Mouse (Mus musculus) MN1 (cell line): ENCODE results near the gene Jakmip3.

ENCODE experiments used
- DNase-seq: peaks from one replicate; pipeline ENCODE4 v3.0.0-alpha.2; 2016; ENCODE audit warnings: low spot score

Jakmip3 gene

DNA sequence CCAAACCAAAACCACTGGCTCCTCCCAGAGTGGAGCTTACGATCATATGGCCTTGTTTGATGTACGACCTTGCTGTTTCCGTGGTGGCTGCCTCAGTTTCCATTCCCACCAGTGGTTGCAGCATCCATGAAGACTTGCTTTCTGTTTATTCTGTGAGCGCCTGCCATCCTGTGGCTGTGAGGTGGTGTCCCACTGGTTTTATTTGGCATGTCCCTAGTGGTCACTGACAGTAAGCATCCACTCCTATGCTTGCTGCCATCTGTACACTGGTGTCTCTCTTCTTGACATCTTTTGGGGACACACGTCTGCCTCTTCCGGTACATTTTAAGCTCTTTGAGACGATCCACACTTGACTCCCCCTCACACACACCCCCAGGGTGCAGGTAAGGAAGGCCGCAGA, 7.2 kb downstream of the Jakmip3 start:
- DNase-seq = no peak

DNA sequence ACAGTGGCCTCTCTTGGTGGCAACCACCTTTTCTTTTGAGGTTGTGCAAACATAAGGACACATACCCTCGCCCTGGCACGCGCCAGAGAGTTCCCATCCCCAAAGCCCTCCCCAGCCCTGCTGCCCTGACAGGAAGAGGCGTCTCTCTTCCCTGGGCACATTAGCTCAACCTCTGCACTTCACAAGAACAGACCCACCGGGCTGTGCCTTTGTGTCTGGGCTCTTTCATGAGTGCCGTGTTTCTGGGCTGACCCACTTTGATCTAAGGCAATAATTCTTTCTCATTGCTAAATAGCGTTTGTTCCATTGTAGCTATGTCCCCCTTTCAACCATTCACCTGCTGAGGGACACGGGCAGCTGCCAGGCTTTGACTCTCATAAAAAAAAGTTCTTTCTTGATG, 7.8 kb downstream of the Jakmip3 start:
- DNase-seq = no peak

DNA sequence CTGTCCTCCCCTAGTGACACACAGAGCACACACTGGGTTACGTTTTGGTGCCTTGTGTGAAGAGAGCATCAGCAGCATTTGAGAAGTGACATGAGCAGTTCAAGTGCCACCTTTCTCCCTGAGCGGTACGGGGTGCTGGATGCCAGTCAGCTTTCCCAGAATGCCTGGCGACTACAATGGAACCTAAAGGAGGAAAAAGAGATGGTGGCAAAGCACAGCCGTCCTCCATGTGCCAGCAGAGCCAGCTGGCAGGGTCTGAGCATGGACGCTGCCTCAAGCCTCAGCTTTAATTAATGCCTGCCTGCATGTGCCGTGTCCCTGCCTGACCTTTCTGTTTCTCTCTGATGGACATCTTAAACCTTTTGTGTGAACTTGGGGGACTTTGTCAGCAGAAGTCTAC, 15.3 kb downstream of the Jakmip3 start:
- DNase-seq = no peak

DNA sequence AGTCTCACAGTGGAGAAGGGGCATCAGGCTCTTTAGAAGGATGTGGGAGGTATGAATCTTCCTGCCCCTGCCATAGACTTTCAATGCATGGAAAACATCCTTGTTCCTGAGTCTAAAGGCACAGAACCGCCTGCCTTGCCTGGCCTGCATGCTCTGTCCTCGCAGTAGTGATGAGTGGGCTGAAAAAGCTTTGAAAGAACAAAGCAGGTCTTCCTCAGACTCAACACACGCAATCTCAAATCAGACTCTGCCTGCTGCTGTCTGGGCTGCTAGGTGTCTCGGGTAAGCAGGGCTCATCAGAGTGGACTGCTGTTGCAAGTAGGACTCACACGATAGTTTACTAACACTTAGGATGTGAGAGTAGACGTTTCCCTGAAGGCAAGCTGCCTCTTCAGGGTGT, 16.6 kb downstream of the Jakmip3 start:
- no peak for DNase-seq

DNA sequence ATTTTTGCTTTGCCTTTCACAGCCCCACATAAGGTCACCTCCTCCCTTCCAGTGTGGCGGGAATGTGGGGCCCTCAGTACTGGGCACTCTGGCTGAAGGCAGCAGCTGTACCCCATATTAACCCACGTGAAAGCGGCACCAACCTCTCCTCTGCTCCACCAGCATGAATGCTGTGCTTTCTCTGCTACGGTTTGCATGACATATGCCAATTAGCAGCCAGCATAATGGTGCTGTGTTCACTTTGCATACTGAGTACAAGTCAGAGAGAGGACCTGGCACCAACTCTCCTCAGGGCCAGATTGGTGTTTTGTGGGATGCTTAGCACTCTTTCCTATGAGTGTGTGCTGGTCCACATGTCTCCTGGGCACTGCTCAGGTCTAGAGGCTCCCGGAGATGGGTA, 19.2 kb downstream of the Jakmip3 start:
- no peak for DNase-seq

DNA sequence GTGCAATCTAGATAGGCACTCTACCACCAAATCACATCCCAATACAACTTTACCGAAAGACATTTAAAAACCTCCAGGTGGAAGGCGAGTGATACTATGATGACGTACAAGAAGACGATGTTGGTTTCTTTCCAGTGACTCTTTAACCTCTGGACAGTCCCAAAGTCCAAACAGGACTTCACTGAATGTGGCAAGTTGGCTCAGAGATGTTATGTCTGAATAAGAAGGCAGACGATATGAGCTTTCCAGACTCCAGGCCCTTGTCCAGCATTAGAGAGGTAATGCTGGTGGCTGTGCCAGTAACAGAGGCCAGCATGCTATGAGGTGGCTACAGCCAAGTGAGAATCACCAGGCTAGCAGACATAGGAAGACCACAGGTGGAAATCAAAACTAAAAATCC, 23.2 kb downstream of the Jakmip3 start:
- no peak for DNase-seq

DNA sequence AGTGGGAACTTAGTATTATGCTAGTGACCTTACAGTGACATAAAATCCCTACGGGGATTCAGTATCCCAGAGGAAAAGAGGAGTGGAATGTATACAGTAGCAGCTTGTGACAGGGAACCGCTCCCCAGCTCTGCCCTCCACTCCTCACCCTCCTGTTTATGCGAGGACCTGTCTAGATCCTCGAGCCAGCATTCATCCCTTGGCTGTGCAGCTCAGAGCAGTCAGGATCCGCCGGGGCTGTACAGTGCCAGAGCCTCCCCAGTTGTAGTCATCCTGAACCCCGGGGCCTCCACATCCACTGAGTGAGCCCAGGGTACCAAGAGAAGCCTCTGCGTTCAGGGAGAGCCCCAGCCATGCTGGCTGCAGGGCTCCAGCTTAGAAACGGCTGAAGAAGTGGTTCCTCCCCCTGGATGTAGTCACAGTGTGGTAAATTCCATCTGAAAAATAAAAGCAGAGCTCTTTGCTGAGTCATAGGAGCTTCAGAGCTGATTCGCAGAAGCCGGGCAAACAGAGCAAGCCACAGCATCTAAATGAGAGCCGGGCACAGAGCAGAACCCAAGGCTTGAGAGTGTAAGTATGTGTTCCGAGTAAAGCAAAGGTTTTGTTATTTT, 27.6 kb downstream of the Jakmip3 start:
- DNase-seq = peak; percentile 55

DNA sequence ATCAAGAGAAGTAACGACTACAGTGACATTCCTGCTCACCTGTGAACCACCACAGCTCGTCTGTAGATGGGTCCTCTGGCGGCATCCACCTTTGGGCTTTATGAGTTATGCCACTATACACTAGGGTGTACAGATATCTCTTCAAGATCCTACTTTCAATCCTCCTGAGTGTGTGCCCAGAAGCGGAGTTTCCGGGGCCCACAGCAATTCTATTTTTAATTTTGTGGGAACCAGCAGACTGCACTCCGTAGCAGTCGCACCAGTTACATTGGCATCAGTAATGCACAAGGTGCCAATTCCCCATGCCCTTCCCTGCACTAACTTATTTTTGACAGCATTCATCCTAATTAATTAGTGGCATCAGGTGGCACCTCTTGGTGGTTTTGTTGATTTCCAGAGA, 37.0 kb downstream of the Jakmip3 start:
- DNase-seq = no peak

DNA sequence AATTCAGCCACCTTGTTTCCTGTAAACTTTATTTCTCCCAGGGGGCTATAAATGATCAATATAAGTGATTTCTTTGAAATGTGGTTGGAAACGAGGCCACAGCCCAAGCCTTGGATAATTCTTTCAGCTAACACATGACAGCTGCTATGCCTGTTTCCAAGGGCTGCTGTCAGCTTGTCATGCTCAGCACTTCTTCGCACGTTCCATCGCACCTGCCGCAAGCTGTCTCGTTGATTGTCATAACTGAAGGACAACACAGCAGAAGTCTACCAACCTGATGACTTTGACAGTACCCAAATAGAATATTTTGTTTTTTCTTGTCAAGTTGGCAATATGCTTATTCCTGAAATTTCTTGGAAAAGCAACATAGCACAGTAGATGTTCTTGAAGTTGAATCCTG, 44.0 kb downstream of the Jakmip3 start:
- DNase-seq = no peak

DNA sequence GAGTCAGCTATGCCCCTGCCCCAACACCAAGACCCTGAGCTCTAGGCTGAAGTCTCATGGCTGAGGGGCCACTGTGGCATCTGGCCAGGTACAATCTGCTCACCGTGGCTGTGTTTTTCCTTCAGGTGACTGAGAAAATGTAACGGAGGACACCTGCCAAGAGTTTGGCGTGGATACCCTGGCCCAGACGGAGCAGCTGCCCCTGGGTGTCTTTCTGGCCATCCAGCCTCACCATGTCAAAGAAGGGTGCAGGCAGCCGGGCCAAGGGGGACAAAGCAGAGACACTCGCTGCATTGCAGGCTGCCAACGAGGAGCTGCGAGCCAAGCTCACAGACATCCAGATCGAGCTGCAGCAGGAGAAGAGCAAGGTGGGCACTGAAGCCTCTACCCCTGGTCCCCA, 48.6 kb downstream of the Jakmip3 start:
- DNase-seq = no peak

DNA sequence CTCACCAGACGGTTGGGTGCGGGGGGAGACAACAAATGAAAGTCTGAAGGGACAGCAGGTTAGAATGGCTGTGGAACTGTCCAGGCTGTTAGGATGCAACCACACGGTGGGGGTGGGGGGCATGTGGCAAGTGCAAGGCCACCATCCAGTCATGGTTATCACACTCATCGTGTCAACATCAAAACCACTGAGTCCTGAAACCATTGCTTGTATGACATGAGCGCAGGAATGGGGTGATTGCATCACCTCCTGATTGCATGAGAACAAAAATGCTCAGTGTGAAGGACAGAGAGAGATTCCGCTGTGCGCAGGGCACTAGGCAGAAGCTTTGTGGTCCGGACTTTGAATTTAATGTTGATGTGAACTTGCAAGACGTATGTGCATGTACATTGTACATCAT, 62.2 kb downstream of the Jakmip3 start:
- no peak for DNase-seq

DNA sequence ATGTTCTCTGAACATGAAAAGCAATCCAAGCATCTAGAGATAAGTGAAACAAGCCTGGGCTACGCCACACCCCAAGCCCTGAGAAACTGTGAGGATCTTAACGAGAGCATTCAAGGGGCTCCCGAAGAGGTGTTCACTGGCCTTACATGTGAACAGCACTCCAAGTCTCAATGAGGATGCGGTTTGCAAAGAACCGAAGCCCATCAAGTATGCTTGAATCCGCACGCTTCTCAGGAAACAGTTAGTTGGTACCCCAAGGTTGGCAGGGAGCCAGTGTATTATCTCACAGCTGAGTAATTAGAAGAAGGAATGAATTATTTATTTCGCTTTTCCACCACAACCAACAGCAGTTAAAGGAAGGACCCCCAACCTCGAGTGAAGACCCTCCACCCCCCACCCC, 62.7 kb downstream of the Jakmip3 start:
- DNase-seq = no peak

DNA sequence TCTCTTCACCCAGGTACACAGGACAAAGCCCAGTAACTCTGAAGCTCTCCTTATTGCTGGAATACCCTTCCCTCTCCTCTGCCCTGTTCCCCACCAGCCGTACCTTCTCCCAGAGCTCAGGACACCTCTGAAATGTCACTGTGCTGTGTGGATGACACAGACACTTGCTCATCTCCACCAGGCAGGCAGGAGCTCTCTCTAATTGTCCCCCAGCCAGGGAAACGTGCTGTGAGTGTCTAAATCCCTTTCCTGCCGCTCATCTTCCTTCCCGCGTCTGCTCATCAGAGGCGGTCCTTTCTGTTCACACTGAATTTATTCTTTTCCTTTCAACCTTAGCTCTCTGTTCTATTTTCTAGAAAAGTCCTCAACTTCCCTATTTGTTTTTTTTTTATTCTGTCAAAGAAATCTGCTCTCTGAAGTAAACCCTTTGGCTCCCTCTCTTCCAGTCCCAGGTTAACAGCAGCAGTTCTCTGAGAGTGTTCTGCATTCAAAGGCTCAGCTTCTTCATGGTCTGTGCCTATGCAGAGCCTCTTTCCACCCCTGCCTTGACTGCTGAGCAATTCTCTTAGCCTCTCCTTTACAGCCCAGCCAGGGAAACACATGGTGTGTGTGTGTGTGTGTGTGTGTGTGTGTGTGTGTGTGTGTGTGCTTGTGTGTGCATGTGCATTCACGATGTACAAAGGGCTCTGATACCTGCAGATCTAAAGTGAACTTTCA, 69.4 kb downstream of the Jakmip3 start:
- DNase-seq = no peak

DNA sequence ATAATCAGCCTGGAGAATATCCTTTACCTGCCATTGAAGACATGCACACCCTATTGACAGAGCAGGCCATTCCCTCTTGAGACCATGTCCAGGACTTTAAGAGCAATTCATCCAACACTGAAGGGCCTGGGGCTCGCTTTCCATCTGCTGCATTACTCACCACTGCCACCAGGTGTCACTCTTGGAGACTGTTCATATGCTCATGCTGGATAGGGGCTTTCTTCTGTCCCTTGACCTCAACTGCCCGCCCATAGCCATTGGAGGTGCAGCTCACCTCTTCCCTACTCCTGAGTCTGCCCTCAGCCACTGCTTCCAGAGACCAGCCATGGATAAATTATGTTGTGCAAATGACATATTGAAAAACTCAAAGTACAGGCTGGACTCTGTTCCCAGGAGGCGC, 70.5 kb downstream of the Jakmip3 start:
- peak; percentile 60 for DNase-seq

DNA sequence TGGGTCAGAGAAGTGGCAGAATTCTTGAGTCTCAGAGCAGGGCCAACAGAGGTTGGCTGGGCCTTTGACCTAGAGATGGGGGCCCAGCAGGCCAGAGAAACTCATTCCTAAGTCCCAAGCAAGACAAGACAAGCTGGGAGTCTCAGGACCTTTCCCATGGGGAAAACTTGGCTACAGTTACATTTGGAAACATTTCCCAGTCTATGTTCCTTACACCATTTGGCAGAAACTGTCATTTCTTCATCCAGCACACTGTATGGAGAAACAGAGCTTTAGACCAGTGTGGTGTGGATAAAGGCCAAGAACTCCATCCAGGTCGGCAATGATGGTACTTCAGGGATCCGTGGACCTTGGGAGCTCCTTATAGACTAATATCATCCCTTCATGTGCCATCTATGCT, 71.1 kb downstream of the Jakmip3 start:
- no peak for DNase-seq

DNA sequence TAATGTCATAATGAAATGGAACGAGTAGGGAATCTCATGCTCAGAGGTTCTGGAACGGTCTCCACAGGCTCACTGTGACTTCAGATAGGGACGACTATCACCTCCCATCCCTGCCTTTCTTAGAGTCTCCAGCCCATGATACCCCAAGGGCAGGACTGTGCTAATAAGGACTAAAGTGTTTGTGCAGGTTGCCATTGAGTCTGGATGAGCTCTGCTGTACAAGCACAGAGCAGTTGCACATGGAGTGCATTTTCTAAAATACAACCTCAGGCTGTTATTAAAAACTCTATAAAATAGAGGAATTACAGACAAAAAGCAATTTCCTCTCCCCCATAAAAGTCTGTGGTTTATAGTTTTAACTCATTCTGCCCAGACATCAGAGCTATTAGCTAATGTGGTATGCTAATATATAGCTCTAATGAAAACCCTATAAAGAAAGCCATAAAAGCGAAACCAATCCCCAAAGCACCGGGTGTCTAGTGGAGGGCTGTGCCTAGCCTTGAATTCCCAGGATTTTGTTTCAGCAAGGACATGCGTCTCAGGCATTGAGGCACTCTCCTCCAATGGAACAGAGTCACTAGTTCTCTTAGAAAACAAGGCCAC, 72.3 kb downstream of the Jakmip3 start:
- DNase-seq = no peak

DNA sequence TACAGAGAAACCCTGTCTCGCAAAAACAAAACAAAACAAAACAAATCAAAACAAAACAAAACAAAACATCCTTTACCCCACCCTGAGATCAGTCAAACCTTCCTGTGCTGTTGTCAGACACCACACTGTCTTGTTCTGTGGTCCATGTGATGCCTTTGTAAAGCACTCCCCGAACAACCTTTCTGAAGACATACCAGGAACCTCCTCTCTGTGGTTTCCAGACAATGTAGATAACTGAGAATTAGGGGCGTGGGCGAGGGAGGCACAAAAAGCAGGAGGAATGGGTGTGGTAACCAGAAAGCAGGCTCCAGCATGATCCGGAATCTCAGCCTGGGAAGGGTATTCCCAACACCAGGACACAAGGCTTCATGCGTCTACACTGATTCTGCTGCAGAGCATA, 74.6 kb downstream of the Jakmip3 start:
- no peak for DNase-seq

DNA sequence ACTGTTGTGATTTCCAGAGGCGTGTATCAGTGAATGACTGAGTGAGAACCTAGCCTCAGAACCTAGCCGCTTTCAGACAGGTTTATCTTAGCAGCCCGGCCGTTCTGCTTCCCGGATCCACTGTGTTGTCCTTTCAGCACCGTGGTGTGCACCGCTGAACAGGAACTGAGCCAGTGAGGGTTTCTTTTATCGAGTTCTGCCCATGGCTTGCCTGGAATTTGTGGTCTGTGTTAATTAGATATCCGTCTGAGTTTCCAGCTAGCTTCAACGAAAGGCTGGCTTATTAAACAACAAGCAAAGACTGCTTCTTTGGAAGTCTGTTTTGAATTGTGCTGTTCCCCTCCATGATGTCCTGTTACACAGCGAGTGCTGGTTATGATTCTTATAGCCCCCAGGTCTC, 75.8 kb downstream of the Jakmip3 start:
- no peak for DNase-seq

DNA sequence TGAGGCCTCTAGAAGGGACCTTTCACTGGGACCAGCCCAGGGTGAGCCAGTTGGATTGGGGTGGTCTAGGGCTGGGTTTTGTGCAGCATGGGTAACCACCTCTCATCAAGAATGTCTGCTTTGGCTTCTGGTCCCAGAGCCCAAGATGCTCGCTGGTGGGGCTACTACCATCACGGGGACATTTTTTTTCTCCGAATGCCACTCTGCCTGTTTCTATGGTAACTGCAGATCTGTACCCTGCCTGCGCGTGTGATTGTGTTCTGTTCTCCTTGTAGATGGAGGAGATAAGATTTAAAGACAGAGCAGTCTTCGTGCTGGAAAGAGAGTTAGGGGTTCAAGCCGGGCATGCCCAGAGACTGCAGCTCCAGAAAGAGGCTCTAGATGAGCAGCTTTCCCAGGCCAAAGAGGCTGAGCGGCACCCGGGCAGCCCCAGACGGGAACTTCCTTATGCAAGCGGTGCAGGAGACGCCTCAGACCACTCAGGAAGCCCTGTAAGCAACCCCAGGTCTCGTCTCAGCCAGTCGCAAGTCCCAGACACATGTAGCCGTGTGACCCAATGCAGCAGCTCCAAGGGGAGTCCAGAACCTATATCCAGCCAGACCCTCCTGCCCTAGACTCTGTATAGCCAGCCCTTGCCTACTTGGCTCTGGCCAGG, 76.8 kb downstream of the Jakmip3 start:
- no peak for DNase-seq

DNA sequence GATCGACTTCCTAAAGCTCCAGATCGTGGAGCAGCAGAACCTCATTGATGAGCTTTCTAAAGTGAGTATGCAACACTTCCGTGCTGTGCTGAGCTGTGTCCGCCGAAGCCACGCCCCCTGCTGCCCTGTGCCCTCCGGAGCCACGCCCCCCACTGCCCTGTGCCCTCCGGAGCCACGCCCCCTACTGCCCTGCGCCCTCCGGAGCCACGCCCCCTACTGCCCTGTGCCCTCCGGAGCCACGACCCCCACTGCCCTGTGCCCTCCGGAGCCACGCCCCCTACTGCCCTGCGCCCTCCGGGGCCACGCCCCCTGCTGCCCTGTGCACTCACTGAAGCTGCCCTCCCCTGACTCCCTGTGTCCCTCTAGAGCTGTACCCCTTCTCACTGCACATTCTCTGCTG, 80.4 kb downstream of the Jakmip3 start:
- DNase-seq = no peak

DNA sequence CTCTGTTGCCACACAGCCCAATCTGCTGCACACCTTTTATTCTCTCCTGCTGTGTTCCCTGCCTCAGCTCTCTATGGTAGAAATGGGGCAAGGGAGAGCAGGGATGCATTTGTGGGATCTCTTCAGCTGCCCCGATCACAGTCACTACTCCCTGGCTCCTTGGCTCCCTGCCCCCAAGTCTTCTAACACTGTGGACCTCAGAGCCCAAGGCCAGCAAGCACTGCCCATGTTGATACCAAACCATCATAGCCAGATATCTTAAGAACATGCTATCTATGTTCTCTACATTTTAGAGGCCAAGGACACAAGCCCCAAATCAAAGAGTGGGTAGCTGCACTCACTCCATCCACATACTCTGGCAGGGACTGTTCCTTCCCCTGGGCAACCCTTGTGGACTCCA, 80.8 kb downstream of the Jakmip3 start:
- DNase-seq = no peak

DNA sequence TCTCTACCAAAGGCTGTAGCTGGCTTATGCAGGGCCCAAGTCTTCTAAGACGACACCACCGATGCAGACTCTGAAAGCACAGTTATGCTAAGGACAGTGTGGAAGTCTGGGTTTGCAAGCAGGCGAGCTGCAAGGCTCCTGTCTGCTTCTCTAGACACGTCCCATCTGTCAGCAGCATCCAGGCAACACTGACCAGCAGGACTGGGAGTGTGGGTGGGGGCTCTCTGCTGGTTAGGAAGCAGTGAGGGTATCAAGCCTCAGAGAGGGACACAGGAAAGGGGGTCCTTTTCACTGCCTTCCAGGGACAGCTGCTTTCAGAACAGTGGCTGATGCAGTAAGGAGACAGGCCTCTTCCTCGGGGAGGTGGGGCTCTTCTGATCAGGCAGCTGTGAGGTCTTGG, 86.6 kb downstream of the Jakmip3 start:
- DNase-seq = no peak

DNA sequence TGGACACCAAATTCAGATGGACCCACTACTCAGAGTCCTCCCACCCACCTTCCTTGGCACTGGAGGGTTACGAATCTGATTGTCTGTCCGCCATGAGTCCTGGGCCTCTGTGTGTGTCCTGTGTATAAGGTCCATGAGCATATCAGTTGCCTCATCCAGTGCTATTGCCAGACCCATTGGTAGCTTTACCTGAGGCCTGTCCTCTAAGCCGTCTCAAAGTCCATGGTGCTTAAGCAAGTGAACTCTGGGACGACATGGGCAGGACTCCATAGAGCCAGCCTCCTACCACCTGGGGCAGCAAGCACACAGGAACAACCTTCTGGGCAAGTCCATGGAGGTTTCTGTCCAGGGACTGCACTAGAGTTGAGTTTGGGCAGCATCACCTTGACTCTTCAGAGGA, 90.7 kb downstream of the Jakmip3 start:
- DNase-seq = no peak
